Mouse (Mus musculus): ENCODE data around the gene Sec31b. TPM values are rescaled to one million over a fixed set of nuclear protein-coding genes. Genes with fewer than 3 reads are reported as not detected.

Sec31b gene
- 0.81 and 0.84 TPM in 2 replicates for polyA plus RNA-seq (2014; fragmentation: Nextera tagmentation; extraction: Ambion mirVana)

- WGBS = under 1% methylated on average over 44 of the region's 47 CpGs
- peak; percentile 69 for DNase-seq (ENCODE audit: low spot score)
- Histone ChIP-seq H3K4me2 (ENCODE audit: low read depth, low read length, severe bottlenecking) (peak within 1 kb of the TSS; percentile 74), H3K27me3 (ENCODE audit: control insufficient read depth, insufficient read depth, low read length) (peaks cover 14% of the 10 kb centered on the region), H3K4me3 (ENCODE audit: low read depth, low read length) (peak within 1 kb of the TSS; percentile 40), H3K27ac (ENCODE audit: low read depth, low read length) (no peak within 1 kb of the TSS), H3K4me1 (replicated peaks; ENCODE audit: control insufficient read depth, insufficient read depth, low read length) (peaks cover 6% of the 10 kb centered on the region; the same call in 1 of the 2 replicates), H3K9me3 (ENCODE audit: control insufficient read depth, low read length) (no peaks in the 10 kb centered on the region; the same call in 1 of the 2 replicates), H3K9ac (ENCODE audit: low read length) (peak within 1 kb of the TSS; percentile 51), H3K36me3 (ENCODE audit: control insufficient read depth, insufficient read depth, low read length) (peaks cover 8% of the 10 kb centered on the region)
- 0 out of 2 replicates have a peak, but pooled peaks have one; percentile 27 for ATAC-seq (replicated peaks; ENCODE audit: low FRiP score)
These were observed at the start of gene Sec31b for GRCm38 (mm10) chr19:44545321-44546041. TSS of gene Sec31b (minus strand) at chr19:44545864.

- no peak overlapping the region for H3K4me2 ChIP-seq (ENCODE audit: low read depth, low read length, severe bottlenecking)
- no peaks in the 10 kb centered on the region for H3K27me3 ChIP-seq (ENCODE audit: control insufficient read depth, insufficient read depth, low read length)
- DNase-seq (ENCODE audit: low spot score) (no peak), ATAC-seq (replicated peaks; ENCODE audit: low FRiP score) (no peak)
- H3K9ac ChIP-seq (ENCODE audit: low read length) = no peak overlapping the region
- H3K9me3 ChIP-seq (ENCODE audit: control insufficient read depth, low read length) = no peaks in the 10 kb centered on the region
- WGBS = 97% methylated on average over 14 of the region's 14 CpGs
- H3K27ac ChIP-seq (ENCODE audit: low read depth, low read length) = no peak overlapping the region
- H3K4me3 ChIP-seq (ENCODE audit: low read depth, low read length) = no peak overlapping the region
- H3K4me1 ChIP-seq (replicated peaks; ENCODE audit: control insufficient read depth, insufficient read depth, low read length) = no peaks in the 10 kb centered on the region
- no peaks in the 10 kb centered on the region for H3K36me3 ChIP-seq (ENCODE audit: control insufficient read depth, insufficient read depth, low read length)
These were observed 48.5 kb upstream of the Sec31b start for GRCm38 (mm10) chr19:44594180-44594579.

GRCm38 (mm10) chr19:44591638-44592037, 46.0 kb upstream of the Sec31b start:
- no peak overlapping the region for H3K27ac ChIP-seq (ENCODE audit: low read depth, low read length)
- H3K27me3 ChIP-seq (ENCODE audit: control insufficient read depth, insufficient read depth, low read length) = no peaks in the 10 kb centered on the region
- ATAC-seq (replicated peaks; ENCODE audit: low FRiP score) (no peak), DNase-seq (ENCODE audit: low spot score) (no peak)
- H3K9ac ChIP-seq (ENCODE audit: low read length) = no peak overlapping the region
- H3K4me1 ChIP-seq (replicated peaks; ENCODE audit: control insufficient read depth, insufficient read depth, low read length) = no peaks in the 10 kb centered on the region
- WGBS = 79% methylated on average over 6 of the region's 6 CpGs
- H3K36me3 ChIP-seq (ENCODE audit: control insufficient read depth, insufficient read depth, low read length) = no peaks in the 10 kb centered on the region
- no peak overlapping the region for H3K4me3 ChIP-seq (ENCODE audit: low read depth, low read length)
- H3K9me3 ChIP-seq (ENCODE audit: control insufficient read depth, low read length) = no peaks in the 10 kb centered on the region
- H3K4me2 ChIP-seq (ENCODE audit: low read depth, low read length, severe bottlenecking) = no peak overlapping the region

- 87% methylated on average over 18 of the region's 18 CpGs for WGBS
- no peaks in the 10 kb centered on the region for H3K4me1 ChIP-seq (replicated peaks; ENCODE audit: control insufficient read depth, insufficient read depth, low read length)
- DNase-seq (ENCODE audit: low spot score) (no peak), ATAC-seq (replicated peaks; ENCODE audit: low FRiP score) (no peak)
- H3K27ac ChIP-seq (ENCODE audit: low read depth, low read length) = no peak overlapping the region
- no peaks in the 10 kb centered on the region for H3K9me3 ChIP-seq (ENCODE audit: control insufficient read depth, low read length)
- H3K9ac ChIP-seq (ENCODE audit: low read length) = no peak overlapping the region
- no peaks in the 10 kb centered on the region for H3K27me3 ChIP-seq (ENCODE audit: control insufficient read depth, insufficient read depth, low read length)
- H3K4me3 ChIP-seq (ENCODE audit: low read depth, low read length) = no peak overlapping the region
- no peak overlapping the region for H3K4me2 ChIP-seq (ENCODE audit: low read depth, low read length, severe bottlenecking)
- H3K36me3 ChIP-seq (ENCODE audit: control insufficient read depth, insufficient read depth, low read length) = no peaks in the 10 kb centered on the region
These were observed 45.3 kb upstream of the Sec31b start for GRCm38 (mm10) chr19:44590992-44591391.

GRCm38 (mm10) chr19:44589591-44590223, 44.0 kb upstream of the Sec31b start:
- WGBS = 53% methylated on average over 7 of the region's 7 CpGs
- Histone ChIP-seq H3K4me3 (ENCODE audit: low read depth, low read length) (no peak overlapping the region), H3K4me2 (ENCODE audit: low read depth, low read length, severe bottlenecking) (no peak overlapping the region), H3K9me3 (ENCODE audit: control insufficient read depth, low read length) (no peaks in the 10 kb centered on the region), H3K4me1 (replicated peaks; ENCODE audit: control insufficient read depth, insufficient read depth, low read length) (no peaks in the 10 kb centered on the region), H3K9ac (ENCODE audit: low read length) (no peak overlapping the region), H3K27me3 (ENCODE audit: control insufficient read depth, insufficient read depth, low read length) (0 out of 2 replicates have a peak, but pooled peaks cover 2% of the 10 kb centered on the region), H3K27ac (ENCODE audit: low read depth, low read length) (no peak overlapping the region), H3K36me3 (ENCODE audit: control insufficient read depth, insufficient read depth, low read length) (no peaks in the 10 kb centered on the region)
- no peak for ATAC-seq (replicated peaks; ENCODE audit: low FRiP score)
- no peak for DNase-seq (ENCODE audit: low spot score)

GRCm38 (mm10) chr19:44588036-44588435, 42.4 kb upstream of the Sec31b start:
- ATAC-seq (replicated peaks; ENCODE audit: low FRiP score) (no peak), DNase-seq (ENCODE audit: low spot score) (no peak)
- H3K9ac ChIP-seq (ENCODE audit: low read length) = no peak overlapping the region
- WGBS = 48% methylated on average over 4 of the region's 4 CpGs
- H3K4me3 ChIP-seq (ENCODE audit: low read depth, low read length) = no peak overlapping the region
- H3K4me1 ChIP-seq (replicated peaks; ENCODE audit: control insufficient read depth, insufficient read depth, low read length) = no peaks in the 10 kb centered on the region
- no peak overlapping the region for H3K4me2 ChIP-seq (ENCODE audit: low read depth, low read length, severe bottlenecking)
- peaks cover 6% of the 10 kb centered on the region; the same call in 1 of the 2 replicates for H3K27me3 ChIP-seq (ENCODE audit: control insufficient read depth, insufficient read depth, low read length)
- no peaks in the 10 kb centered on the region for H3K9me3 ChIP-seq (ENCODE audit: control insufficient read depth, low read length)
- H3K36me3 ChIP-seq (ENCODE audit: control insufficient read depth, insufficient read depth, low read length) = no peaks in the 10 kb centered on the region
- H3K27ac ChIP-seq (ENCODE audit: low read depth, low read length) = no peak overlapping the region

- Histone ChIP-seq H3K4me1 (replicated peaks; ENCODE audit: control insufficient read depth, insufficient read depth, low read length) (no peaks in the 10 kb centered on the region), H3K9me3 (ENCODE audit: control insufficient read depth, low read length) (no peaks in the 10 kb centered on the region), H3K4me3 (ENCODE audit: low read depth, low read length) (no peak overlapping the region), H3K4me2 (ENCODE audit: low read depth, low read length, severe bottlenecking) (no peak overlapping the region), H3K27ac (ENCODE audit: low read depth, low read length) (no peak overlapping the region), H3K27me3 (ENCODE audit: control insufficient read depth, insufficient read depth, low read length) (peaks cover 6% of the 10 kb centered on the region; the same call in 1 of the 2 replicates), H3K9ac (ENCODE audit: low read length) (no peak overlapping the region), H3K36me3 (ENCODE audit: control insufficient read depth, insufficient read depth, low read length) (no peaks in the 10 kb centered on the region; the same call in 1 of the 2 replicates)
- 32% methylated on average over 9 of the region's 9 CpGs for WGBS
- peak; percentile 74 for ATAC-seq (replicated peaks; ENCODE audit: low FRiP score)
- DNase-seq (ENCODE audit: low spot score) = peak; percentile 96
These were observed 37.1 kb upstream of the Sec31b start for GRCm38 (mm10) chr19:44582638-44583309.

- Histone ChIP-seq H3K4me3 (ENCODE audit: low read depth, low read length) (no peak overlapping the region), H3K4me1 (replicated peaks; ENCODE audit: control insufficient read depth, insufficient read depth, low read length) (no peaks in the 10 kb centered on the region), H3K27me3 (ENCODE audit: control insufficient read depth, insufficient read depth, low read length) (peaks cover 6% of the 10 kb centered on the region; the same call in 1 of the 2 replicates), H3K9ac (ENCODE audit: low read length) (no peak overlapping the region), H3K36me3 (ENCODE audit: control insufficient read depth, insufficient read depth, low read length) (no peaks in the 10 kb centered on the region; the same call in 1 of the 2 replicates), H3K4me2 (ENCODE audit: low read depth, low read length, severe bottlenecking) (no peak overlapping the region), H3K9me3 (ENCODE audit: control insufficient read depth, low read length) (no peaks in the 10 kb centered on the region), H3K27ac (ENCODE audit: low read depth, low read length) (no peak overlapping the region)
- WGBS = 85% methylated on average over 10 of the region's 10 CpGs
- 0 out of 2 replicates have a peak, but pooled peaks have one; percentile 30 for ATAC-seq (replicated peaks; ENCODE audit: low FRiP score)
- no peak for DNase-seq (ENCODE audit: low spot score)
These were observed 36.4 kb upstream of the Sec31b start for GRCm38 (mm10) chr19:44582103-44582502.

All from forebrain, embryonic 11.5 days (tissue).